Mouse (Mus musculus): Measurements from ENCODE around the gene Hgfac. TPM values are rescaled to one million over a fixed set of nuclear protein-coding genes. Genes with fewer than 3 reads are reported as not detected.

Hgfac gene
- polyA plus RNA-seq, 1 experiment = 5.8 TPM

DNA sequence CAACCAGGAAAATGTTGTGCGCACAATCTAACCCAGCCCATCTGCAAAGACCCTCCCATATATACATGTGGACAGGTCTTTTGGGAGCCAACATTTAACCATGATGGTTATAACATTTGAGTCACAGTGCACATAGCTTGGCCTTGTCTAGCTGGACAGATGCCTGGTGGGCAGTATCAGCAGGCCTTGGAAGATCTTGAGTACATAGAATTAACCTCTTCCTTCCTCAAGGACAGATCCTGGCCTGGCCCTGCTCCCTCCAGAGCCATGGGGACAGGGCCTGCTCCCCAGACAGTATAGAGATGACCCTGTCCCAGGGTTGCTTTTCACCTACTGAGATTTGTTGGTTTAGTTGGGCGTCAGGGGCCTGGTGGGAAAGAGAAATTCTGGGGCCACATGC, 28.5 kb downstream of the Hgfac start:
- H3K27ac ChIP-seq (ENCODE audit: control insufficient read depth, insufficient read depth, low read depth, low read length, poor library complexity) = no peak overlapping the region
- no peaks in the 10 kb centered on the region for H3K4me1 ChIP-seq (ENCODE audit: control insufficient read depth, insufficient read depth, low read length)
- H3K4me3 ChIP-seq (replicated peaks; ENCODE audit: control insufficient read depth, low read depth, low read length) = no peak overlapping the region
- WGBS = 85% methylated on average over 2 of the region's 2 CpGs
- TF ChIP-seq CTCF (IDR thresholded peaks at IDR 0.05; ENCODE audit: control insufficient read depth, insufficient read depth, low read length) (no peak), POLR2A (IDR thresholded peaks at IDR 0.05; ENCODE audit: borderline replicate concordance, control insufficient read depth, low read depth, low read length) (no peak)

GRCm38 (mm10) chr5:35070314-35070713, 29.0 kb downstream of the Hgfac start:
- 79% methylated on average over 8 of the region's 8 CpGs for WGBS
- H3K4me1 ChIP-seq (ENCODE audit: control insufficient read depth, insufficient read depth, low read length) = no peaks in the 10 kb centered on the region
- TF ChIP-seq POLR2A (IDR thresholded peaks at IDR 0.05; ENCODE audit: borderline replicate concordance, control insufficient read depth, low read depth, low read length) (no peak), CTCF (IDR thresholded peaks at IDR 0.05; ENCODE audit: control insufficient read depth, insufficient read depth, low read length) (no peak)

DNA sequence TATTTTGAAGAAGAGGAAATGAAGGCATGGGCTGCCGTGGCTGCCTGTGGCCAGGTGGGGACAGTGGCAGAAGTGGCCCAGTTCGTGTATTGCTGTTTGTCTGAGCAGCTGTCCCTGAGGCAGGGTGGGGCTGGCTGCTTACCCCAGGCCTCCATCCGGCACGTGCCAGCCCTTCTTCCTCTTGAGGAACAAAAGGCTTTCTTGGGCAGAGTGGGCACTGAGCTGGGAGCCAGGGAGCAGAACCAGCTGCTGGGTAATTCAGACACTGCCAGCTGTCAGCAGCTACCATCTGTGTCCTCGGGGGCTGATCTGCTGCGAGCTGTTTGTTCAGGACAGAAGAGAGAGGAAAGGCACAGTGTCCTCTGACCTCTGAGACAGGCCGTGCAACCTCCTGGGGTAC, 29.6 kb downstream of the Hgfac start:
- H3K4me1 ChIP-seq (ENCODE audit: control insufficient read depth, insufficient read depth, low read length) = no peaks in the 10 kb centered on the region
- H3K4me3 ChIP-seq (replicated peaks; ENCODE audit: control insufficient read depth, low read depth, low read length) = no peak overlapping the region
- WGBS = 47% methylated on average over 7 of the region's 7 CpGs
- TF ChIP-seq CTCF (IDR thresholded peaks at IDR 0.05; ENCODE audit: control insufficient read depth, insufficient read depth, low read length) = no peak
- H3K27ac ChIP-seq (ENCODE audit: control insufficient read depth, insufficient read depth, low read depth, low read length, poor library complexity) = no peak overlapping the region

More at GRCm38 (mm10) chr5:35070314-35070713, 29.0 kb downstream of the Hgfac start:
- H3K4me3 ChIP-seq (replicated peaks; ENCODE audit: control insufficient read depth, low read depth, low read length) = no peak overlapping the region
- no peak overlapping the region for H3K27ac ChIP-seq (ENCODE audit: control insufficient read depth, insufficient read depth, low read depth, low read length, poor library complexity)

DNA sequence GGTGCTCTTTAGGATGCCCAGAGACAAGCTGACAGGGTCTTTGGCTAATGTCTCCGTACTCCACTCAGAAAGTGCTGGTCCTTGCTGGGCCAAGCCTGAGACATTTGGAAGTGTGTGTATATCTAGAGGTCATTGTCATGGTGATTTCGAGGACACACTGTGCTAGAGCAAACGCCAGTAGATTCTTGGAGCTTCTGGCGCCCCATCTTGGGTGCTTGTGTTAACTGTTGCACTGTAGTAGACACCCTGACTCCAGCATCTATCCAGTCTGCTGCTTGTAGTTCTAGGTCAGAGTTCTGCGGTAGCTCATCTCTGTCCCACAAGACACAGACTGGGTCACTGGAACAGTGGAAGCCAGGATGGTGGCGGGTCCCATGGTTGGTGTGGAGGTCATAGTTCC, 30.5 kb downstream of the Hgfac start:
- Histone ChIP-seq H3K4me1 (ENCODE audit: control insufficient read depth, insufficient read depth, low read length) (no peaks in the 10 kb centered on the region), H3K27ac (ENCODE audit: control insufficient read depth, insufficient read depth, low read depth, low read length, poor library complexity) (no peak overlapping the region), H3K4me3 (replicated peaks; ENCODE audit: control insufficient read depth, low read depth, low read length) (no peak overlapping the region)
- TF ChIP-seq CTCF (IDR thresholded peaks at IDR 0.05; ENCODE audit: control insufficient read depth, insufficient read depth, low read length) (no peak), POLR2A (IDR thresholded peaks at IDR 0.05; ENCODE audit: borderline replicate concordance, control insufficient read depth, low read depth, low read length) (no peak)
- WGBS = 78% methylated on average over 6 of the region's 6 CpGs

DNA sequence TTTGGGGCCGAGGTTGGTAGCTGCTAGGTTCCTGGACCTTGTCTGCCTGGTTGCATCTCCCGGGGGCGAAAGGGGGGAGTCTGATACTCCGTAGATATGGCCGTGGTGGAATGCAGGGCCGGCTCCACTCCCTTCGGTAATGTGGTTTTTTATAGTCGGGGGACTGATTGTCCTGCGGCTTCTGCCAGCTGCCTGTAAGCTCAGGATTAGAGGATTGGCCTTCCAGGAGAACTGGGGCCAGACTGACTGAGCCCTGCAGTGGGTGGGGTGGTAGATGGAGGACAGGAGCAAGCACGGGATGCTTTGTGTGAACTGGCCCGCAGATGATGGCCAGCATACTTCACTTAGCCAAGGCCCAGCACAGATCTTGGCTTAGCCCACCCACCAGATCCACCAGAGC, 31.9 kb downstream of the Hgfac start:
- Histone ChIP-seq H3K4me3 (replicated peaks; ENCODE audit: control insufficient read depth, low read depth, low read length) (no peak overlapping the region), H3K4me1 (ENCODE audit: control insufficient read depth, insufficient read depth, low read length) (no peaks in the 10 kb centered on the region), H3K27ac (ENCODE audit: control insufficient read depth, insufficient read depth, low read depth, low read length, poor library complexity) (no peak overlapping the region)
- TF ChIP-seq CTCF (IDR thresholded peaks at IDR 0.05; ENCODE audit: control insufficient read depth, insufficient read depth, low read length) (no peak), POLR2A (IDR thresholded peaks at IDR 0.05; ENCODE audit: borderline replicate concordance, control insufficient read depth, low read depth, low read length) (no peak)
- WGBS = 79% methylated on average over 11 of the region's 11 CpGs

DNA sequence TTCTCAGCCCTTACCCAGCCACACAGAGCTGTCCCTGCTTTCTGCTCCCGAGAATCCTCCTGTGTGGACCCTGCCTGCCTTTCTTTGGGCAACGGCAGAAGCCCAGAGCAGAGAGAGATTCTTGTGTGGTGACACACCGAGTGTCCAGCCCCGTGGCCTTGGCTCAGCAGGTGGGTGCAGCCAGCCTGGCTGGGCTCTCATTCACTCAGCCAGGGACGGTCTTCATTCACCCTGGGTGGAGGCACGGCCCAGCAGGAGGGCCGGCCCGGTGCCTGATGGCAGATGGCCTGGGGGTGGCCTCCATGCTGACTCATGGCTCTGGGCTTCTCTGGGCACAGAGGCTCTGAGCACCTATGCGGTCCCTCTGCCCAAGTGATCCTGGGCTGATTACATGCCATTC, 32.7 kb downstream of the Hgfac start:
- Histone ChIP-seq H3K4me3 (replicated peaks; ENCODE audit: control insufficient read depth, low read depth, low read length) (no peak overlapping the region), H3K27ac (ENCODE audit: control insufficient read depth, insufficient read depth, low read depth, low read length, poor library complexity) (no peak overlapping the region), H3K4me1 (ENCODE audit: control insufficient read depth, insufficient read depth, low read length) (no peaks in the 10 kb centered on the region)
- WGBS = 70% methylated on average over 9 of the region's 9 CpGs
- TF ChIP-seq CTCF (IDR thresholded peaks at IDR 0.05; ENCODE audit: control insufficient read depth, insufficient read depth, low read length) (no peak), POLR2A (IDR thresholded peaks at IDR 0.05; ENCODE audit: borderline replicate concordance, control insufficient read depth, low read depth, low read length) (no peak)

DNA sequence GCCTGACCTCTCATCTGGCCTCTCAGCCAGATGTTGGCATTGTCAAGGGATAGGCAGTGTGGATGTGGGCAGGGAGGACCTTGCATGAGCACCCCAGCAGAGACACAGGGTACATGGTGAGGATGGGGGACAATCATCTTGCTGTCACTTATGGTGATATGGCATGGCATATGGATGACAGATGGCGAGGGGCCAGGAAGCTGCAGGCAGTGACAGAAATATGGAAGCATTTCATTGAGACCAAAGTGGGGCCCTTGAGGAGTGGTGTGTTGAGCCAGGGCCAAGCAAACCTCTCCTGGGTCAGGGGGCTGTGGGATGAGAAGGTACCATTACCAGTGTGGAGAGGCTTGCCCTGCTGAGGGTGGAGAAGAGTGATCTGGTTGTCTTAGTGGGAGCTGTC, 35.1 kb downstream of the Hgfac start:
- Histone ChIP-seq H3K27ac (ENCODE audit: control insufficient read depth, insufficient read depth, low read depth, low read length, poor library complexity) (no peak overlapping the region), H3K4me3 (replicated peaks; ENCODE audit: control insufficient read depth, low read depth, low read length) (no peak overlapping the region), H3K4me1 (ENCODE audit: control insufficient read depth, insufficient read depth, low read length) (no peaks in the 10 kb centered on the region)
- WGBS = 74% methylated on average over 1 of the region's 1 CpGs
- no peak for TF ChIP-seq CTCF (IDR thresholded peaks at IDR 0.05; ENCODE audit: control insufficient read depth, insufficient read depth, low read length)
- TF ChIP-seq POLR2A (IDR thresholded peaks at IDR 0.05; ENCODE audit: borderline replicate concordance, control insufficient read depth, low read depth, low read length) = no peak

DNA sequence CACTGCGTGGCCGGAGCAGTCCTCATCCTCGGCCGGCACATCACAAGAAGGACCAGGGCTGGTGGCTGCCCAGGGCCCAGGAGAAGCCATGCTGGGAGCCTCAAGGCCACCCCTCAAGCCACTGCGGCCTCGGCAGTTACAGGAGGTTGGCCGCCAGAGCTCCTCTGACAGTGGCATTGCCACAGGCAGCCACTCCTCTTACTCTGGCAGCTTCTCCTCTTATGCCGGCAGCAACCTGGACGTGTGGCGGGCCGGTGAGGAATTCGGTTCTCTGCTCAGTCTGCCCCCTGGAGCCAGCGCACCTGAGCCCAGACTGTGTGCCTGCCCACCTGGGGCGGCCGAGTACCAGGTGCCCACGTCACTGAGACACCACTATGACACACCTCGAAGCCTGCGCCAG, 37.8 kb downstream of the Hgfac start:
- no peaks in the 10 kb centered on the region for H3K4me1 ChIP-seq (ENCODE audit: control insufficient read depth, insufficient read depth, low read length)
- no peak overlapping the region for H3K4me3 ChIP-seq (replicated peaks; ENCODE audit: control insufficient read depth, low read depth, low read length)
- TF ChIP-seq POLR2A (IDR thresholded peaks at IDR 0.05; ENCODE audit: borderline replicate concordance, control insufficient read depth, low read depth, low read length) = no peak
- TF ChIP-seq CTCF (IDR thresholded peaks at IDR 0.05; ENCODE audit: control insufficient read depth, insufficient read depth, low read length) = no peak
- H3K27ac ChIP-seq (ENCODE audit: control insufficient read depth, insufficient read depth, low read depth, low read length, poor library complexity) = no peak overlapping the region
- WGBS = 79% methylated on average over 18 of the region's 18 CpGs

- Histone ChIP-seq H3K4me1 (ENCODE audit: control insufficient read depth, insufficient read depth, low read length) (no peaks in the 10 kb centered on the region), H3K27ac (ENCODE audit: control insufficient read depth, insufficient read depth, low read depth, low read length, poor library complexity) (no peak overlapping the region), H3K4me3 (replicated peaks; ENCODE audit: control insufficient read depth, low read depth, low read length) (no peak overlapping the region)
- no peak for TF ChIP-seq CTCF (IDR thresholded peaks at IDR 0.05; ENCODE audit: control insufficient read depth, insufficient read depth, low read length)
- TF ChIP-seq POLR2A (IDR thresholded peaks at IDR 0.05; ENCODE audit: borderline replicate concordance, control insufficient read depth, low read depth, low read length) = no peak
- WGBS = 70% methylated on average over 3 of the region's 3 CpGs
Observed at GRCm38 (mm10) chr5:35084913-35085312, 43.6 kb downstream of the Hgfac start.

All from bone marrow, adult 2 months (tissue).